Mouse (Mus musculus) splenic B cell, adult 2 months (primary cell): ENCODE results near the gene Ccpg1os.
A peak's percentile ranks its signal among the peaks of the same experiment; 100 is the strongest.

Source experiments
- DNase-seq: peaks from one replicate; pipeline ENCODE4 v3.0.0-alpha.2; 2011; ENCODE audit warnings: low read depth, low spot score
- H3K27me3 ChIP-seq: 2 replicates; pipeline ENCODE4 v1.6.1; 2012; ENCODE audit warnings: mild to moderate bottlenecking, low read length, moderate library complexity, mixed read lengths; ENCODE audit not compliant: control insufficient read depth, poor library complexity, insufficient read depth, severe bottlenecking
- H3K36me3 ChIP-seq: 2 replicates; pipeline ENCODE4 v1.6.1; 2012; ENCODE audit warnings: mild to moderate bottlenecking, low read length, moderate library complexity, mixed read lengths; ENCODE audit not compliant: control insufficient read depth, poor library complexity, insufficient read depth, severe bottlenecking

Gene Ccpg1os

DNA sequence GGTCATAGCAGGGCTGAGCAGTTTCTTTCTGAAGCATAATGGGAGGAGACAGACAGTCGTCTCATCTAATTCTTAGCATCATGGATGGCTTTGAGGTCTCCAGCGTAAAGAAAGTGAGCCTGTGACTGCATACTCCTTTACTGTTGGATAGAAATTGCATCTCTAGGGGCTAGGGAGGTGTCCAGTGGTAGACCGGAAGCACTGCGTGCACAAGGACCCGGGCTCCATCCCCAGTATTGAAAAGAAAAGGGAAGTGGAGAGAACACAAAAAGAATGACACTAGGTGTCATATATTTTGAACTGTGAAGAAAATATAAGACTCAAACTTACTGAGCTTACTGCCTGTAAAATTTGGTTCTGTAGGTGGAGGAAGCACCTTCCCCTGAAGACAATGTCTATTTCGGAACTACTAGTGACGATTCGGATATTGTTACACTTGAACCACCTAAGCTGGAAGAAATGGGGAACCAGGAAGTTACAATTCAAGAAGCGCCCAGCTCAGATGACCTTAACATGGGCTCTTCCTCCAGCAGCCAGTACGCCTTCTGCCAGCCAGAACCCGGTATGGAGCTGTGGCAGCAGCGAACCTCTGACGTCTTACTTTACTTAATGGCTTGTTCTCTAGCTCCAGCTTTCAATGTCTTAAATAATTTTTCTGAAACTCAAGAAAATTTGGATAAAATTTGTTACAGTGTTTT lies 16.3 kb upstream of the Ccpg1os start:
- no peak for DNase-seq
- H3K36me3 ChIP-seq = peaks cover 4% of the 10 kb centered on the region; the same call in 1 of the 2 replicates
- no peaks in the 10 kb centered on the region for H3K27me3 ChIP-seq

DNA sequence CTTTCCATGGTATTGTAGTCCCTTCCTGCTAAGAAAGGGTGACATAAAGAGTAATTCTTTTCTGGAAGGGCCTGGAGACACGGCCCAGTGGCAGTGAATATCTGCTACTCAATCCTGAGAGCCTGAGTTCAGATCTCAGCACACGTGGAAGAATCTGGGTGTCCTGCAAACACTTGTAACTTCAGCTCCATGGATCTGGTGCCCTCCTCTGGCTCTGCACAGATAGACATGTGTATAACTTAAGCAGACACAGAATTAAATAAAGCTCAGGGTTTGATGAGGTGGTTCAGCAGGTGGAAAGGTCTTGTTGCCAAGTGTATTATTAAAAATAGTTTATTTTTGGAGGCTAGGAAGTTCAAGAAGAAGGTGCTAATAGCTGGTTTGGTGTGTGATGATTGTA lies 15.3 kb upstream of the Ccpg1os start:
- no peaks in the 10 kb centered on the region for H3K27me3 ChIP-seq
- DNase-seq = peak; percentile 12
- peaks cover 2% of the 10 kb centered on the region; the same call in 1 of the 2 replicates for H3K36me3 ChIP-seq

GRCm38 (mm10) chr9:72996806-72997205 lies 11.6 kb upstream of the Ccpg1os start:
- H3K27me3 ChIP-seq = no peaks in the 10 kb centered on the region
- no peak for DNase-seq
- no peaks in the 10 kb centered on the region for H3K36me3 ChIP-seq

GRCm38 (mm10) chr9:72996167-72996566 lies 11.0 kb upstream of the Ccpg1os start:
- no peaks in the 10 kb centered on the region for H3K36me3 ChIP-seq
- no peaks in the 10 kb centered on the region for H3K27me3 ChIP-seq
- no peak for DNase-seq

DNA sequence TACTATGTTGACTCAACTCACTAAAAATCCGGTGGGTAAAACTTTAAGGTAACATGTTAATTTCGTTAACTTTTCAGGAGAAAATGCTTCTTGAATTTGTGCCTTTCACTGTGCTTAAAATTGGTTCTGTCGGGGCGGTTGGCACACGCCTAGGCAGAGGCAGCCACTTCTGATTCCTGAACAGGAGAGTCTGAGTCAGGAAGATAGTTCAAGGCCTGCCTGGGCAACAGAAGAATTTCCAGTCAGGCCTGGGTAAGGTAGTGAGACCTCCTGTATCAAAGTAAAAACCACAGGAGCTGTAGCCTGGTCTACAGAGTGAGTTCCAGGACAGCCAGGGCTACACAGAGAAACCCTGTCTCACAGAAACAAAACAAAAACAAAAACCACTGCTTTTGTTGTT lies 7.4 kb upstream of the Ccpg1os start:
- Histone ChIP-seq H3K27me3 (no peaks in the 10 kb centered on the region), H3K36me3 (no peaks in the 10 kb centered on the region)
- DNase-seq = no peak

DNA sequence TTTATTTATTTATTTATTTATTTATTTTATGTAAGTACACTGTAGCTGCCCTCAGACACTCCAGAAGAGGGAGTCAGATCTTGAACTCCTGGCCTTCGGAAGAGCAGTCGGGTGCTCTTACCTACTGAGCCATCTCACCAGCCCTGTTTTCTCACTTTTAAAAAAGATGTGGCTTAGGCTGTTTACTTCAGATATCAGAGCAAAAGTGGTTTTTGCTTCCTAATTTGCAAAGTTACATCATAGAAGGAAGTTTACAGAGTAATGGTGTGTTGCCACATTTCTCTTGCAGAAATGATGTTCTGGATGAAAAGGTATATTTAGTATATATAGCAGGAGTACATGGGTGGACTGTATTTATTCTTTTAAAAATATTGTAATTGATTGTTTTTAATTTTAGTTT lies 6.2 kb upstream of the Ccpg1os start:
- H3K36me3 ChIP-seq = no peaks in the 10 kb centered on the region
- DNase-seq = no peak
- no peaks in the 10 kb centered on the region for H3K27me3 ChIP-seq

- DNase-seq = no peak
- no peaks in the 10 kb centered on the region for H3K36me3 ChIP-seq
- no peaks in the 10 kb centered on the region for H3K27me3 ChIP-seq
These were observed 3.5 kb upstream of the Ccpg1os start for GRCm38 (mm10) chr9:72988706-72989105.

- H3K27me3 ChIP-seq = no peaks in the 10 kb centered on the region
- DNase-seq = no peak
- no peaks in the 10 kb centered on the region for H3K36me3 ChIP-seq
These were observed 2.5 kb upstream of the Ccpg1os start for GRCm38 (mm10) chr9:72987703-72988102.

- no peaks in the 10 kb centered on the region for H3K27me3 ChIP-seq
- DNase-seq = peak; percentile 36
- no peaks in the 10 kb centered on the region for H3K36me3 ChIP-seq
These were observed 2.1 kb downstream of the Ccpg1os start for GRCm38 (mm10) chr9:72983066-72983465.

- H3K36me3 ChIP-seq = no peaks in the 10 kb centered on the region
- H3K27me3 ChIP-seq = no peaks in the 10 kb centered on the region
- DNase-seq = no peak
These were observed 9.9 kb downstream of the Ccpg1os start for GRCm38 (mm10) chr9:72975242-72975641.

DNA sequence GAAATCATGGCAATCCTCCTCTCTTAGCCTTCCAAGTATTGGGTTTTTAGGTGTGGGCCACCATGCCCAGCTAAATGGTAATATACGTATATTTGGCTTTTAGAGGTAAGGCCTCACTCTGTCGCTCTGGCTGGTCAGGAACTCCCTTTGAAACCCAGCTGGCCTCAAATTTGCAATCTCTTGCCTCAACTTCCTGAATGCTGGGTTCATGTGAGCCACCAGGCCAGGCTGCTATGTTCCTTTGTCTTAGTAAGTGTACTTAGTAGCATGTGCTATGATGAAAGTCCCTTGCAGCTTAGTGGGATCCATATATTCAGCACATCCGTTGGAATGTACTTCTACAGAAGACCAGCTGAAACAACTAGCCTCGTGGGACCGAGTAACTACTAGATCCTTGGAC lies 10.4 kb downstream of the Ccpg1os start:
- no peak for DNase-seq
- Histone ChIP-seq H3K36me3 (no peaks in the 10 kb centered on the region), H3K27me3 (no peaks in the 10 kb centered on the region)

GRCm38 (mm10) chr9:72972984-72973383 lies 12.2 kb downstream of the Ccpg1os start:
- H3K36me3 ChIP-seq = no peaks in the 10 kb centered on the region
- H3K27me3 ChIP-seq = no peaks in the 10 kb centered on the region
- no peak for DNase-seq

GRCm38 (mm10) chr9:72972435-72972834 lies 12.7 kb downstream of the Ccpg1os start:
- Histone ChIP-seq H3K27me3 (no peaks in the 10 kb centered on the region), H3K36me3 (no peaks in the 10 kb centered on the region)
- no peak for DNase-seq

DNA sequence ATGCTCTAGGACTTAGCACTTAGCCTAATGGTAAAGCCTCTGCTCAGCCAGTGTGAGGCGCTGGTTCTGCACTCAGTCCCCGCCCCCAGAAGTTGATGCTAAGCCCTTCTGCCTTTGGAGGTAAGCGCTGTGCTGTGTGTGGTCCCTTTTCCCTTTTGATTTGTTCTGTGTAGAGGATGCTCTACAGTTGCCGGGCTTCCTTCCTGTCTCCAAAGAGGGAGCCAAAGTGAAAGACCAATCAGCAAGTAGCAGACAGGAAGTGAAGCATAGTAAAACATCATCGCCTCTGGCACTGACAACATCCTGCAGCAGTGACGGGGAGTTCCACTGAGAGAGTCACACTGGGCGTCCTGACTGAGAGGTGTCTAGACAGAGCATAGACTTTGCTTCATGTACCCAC lies 15.3 kb downstream of the Ccpg1os start:
- no peaks in the 10 kb centered on the region for H3K27me3 ChIP-seq
- peak; percentile 54 for DNase-seq
- no peaks in the 10 kb centered on the region for H3K36me3 ChIP-seq

GRCm38 (mm10) chr9:72968349-72969061 lies 16.7 kb downstream of the Ccpg1os start:
- peak; percentile 78 for DNase-seq
- no peaks in the 10 kb centered on the region for H3K27me3 ChIP-seq
- H3K36me3 ChIP-seq = no peaks in the 10 kb centered on the region
